Mouse (Mus musculus) kidney, postnatal 4 days (tissue): ENCODE measurements around the gene Zfp277.

Source experiments
- DNase-seq, 2 experiments: peaks; one replicate each; pipeline ENCODE4 v3.0.0; 2021; ENCODE audit warnings: mixed read lengths in 2 of 2

Zfp277 gene

DNA sequence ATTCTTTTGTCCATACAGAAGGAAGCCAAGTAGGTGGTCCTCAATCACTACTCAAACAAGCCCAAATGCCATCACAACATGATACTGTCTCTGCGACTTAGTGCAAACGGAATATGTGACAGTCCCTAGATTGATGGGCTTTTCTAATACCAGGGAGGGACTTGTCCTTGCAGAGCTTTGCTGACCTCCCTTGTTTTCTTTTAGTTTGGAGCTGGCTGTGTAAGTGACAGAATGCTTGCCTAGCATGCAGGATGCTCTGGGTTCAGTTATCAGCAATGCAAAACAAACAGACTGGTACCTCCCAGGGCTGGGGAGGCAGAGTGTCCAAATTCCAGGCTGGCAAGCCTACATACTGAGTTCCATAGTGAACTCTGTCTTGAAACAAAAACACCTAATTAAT is 7.7 kb downstream of the Zfp277 start:
- peak in 1 of 2 experiments; percentile 50 for DNase-seq

- DNase-seq = no peak
Observed at GRCm38 (mm10) chr12:40434101-40434500, 11.6 kb downstream of the Zfp277 start.

GRCm38 (mm10) chr12:40431075-40431474 is 14.6 kb downstream of the Zfp277 start:
- no peak for DNase-seq

DNA sequence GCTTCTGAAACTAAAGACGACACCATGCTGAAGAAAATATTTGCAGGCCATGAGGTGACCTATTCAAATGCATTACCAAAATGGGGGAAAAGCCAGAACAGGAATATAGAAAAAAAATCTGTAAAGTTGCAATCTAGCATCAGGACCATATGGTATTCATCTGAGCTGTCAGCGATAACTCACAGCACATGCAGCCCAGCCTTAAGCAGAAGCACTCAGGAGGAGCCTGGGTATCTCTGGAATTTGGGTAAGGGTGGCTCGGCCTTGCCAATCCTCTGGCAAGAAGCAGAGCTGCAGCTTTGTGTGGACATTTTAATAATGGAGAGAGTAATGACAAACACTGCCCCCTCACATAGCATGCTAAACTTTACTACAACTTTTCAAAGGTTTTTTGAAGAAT is 15.7 kb downstream of the Zfp277 start:
- DNase-seq = peak in 1 of 2 experiments; percentile 27

- DNase-seq = peak in 1 of 2 experiments; percentile 10
Observed at GRCm38 (mm10) chr12:40427606-40428005, 18.1 kb downstream of the Zfp277 start.

DNA sequence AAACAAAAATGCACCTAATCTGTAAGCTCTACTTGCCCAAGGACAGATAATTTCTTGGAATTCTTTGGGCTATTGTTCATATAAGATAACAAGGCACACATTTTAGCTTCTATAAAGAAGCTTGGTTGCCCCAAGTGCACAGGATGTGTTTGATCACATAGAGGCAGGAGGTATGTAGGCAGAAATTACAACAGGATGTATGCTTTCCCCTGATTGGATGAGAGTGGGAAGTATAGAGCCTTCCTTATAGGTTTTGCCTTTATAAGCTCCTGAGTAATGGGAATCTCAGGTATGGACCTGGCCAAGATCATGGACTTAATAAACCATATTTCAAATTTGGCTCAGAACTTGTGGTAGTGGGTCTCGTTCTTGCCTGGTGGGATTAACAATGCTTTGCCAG is 20.7 kb downstream of the Zfp277 start:
- no peak for DNase-seq

DNA sequence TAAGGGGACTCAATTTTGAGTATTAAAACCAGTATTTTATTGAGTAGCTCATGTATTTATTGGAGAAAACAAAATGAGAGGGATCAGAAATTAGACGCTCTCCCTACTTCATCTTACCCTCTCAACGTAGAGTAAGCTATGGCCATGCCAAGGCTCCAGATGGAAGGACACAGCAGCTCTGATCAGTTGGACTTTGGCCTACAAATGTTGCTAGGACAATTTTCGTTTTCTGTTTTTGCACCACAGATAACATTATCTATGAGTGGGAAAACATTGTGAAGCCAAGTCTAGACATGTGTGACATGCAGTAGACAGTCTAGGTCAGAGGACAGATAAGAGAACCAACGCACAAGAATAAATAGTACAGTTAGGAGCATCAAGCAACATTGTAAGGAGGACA is 28.4 kb downstream of the Zfp277 start:
- DNase-seq = no peak

GRCm38 (mm10) chr12:40415312-40415925 is 30.3 kb downstream of the Zfp277 start:
- DNase-seq = peak in 1 of 2 experiments; percentile 11

DNA sequence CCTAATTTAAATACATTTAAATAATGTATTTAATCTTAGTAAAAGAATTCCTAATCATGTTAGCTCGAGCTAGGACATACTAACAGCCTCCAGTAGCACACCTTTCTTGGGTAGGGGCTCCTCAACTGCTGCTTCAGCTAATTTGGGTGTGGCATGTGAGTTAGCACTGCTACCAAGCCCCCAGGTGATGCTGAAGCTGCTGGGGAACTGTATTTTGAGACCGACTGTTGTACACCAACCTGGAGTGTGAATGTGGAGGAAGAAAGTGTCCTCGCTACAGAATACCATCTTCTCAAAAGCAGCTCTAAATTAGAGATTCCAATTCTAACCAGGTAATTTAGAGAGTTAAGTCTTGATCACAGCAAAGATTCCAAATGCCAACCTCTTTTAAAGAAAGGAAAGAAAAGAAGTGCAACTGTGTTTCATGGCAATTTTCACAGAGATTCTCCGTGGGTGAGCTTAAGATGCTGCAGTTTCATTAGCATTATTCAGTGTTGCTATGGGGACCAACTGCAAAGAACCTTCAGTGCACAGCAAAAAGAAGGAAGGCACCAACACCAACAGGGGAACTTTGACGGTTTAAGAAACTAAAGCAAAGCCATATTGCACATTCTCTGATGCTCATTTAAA is 30.9 kb downstream of the Zfp277 start:
- DNase-seq = no peak

DNA sequence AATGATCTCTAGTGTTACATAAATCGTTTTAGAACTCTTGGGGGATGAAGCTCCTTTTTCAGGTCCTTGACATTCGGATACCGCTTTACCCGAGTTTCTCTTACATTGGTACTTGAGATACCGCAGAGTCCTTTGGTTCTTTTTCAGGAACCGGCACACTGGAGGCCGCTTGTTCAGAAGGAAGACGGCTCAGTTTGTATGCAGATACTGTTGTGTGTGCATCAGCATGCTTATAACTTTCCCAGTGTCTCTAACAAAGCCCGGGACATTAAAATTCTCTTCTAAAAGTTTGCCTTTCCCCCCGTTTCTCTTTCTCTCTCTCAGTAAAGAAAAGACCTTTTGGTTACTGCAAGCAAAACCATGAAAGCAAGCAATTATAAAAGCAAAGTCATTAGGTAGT is 45.9 kb downstream of the Zfp277 start:
- DNase-seq = no peak

- no peak for DNase-seq
Observed at GRCm38 (mm10) chr12:40399386-40399785, 46.3 kb downstream of the Zfp277 start.

DNA sequence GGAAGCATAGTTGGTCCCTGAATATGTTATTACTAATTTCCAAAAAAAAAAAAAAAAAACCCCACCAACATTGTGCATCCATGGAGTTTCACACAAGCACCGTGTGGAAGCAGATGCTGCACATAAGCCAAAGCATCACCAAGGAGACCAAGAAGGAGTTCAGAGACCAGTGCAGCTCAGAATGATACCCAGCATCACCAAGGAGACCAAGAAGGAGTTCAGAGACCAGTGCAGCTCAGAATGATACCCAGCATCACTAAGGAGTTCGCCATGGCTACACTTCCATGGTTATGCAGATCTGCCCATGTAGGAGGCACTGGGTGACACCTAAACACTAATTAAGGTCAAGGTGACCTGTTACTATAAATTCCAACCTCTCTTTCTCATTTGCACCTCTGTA is 46.8 kb downstream of the Zfp277 start:
- no peak for DNase-seq

- DNase-seq = peak in 1 of 2 experiments; percentile 19
Observed at GRCm38 (mm10) chr12:40392869-40393268, 52.8 kb downstream of the Zfp277 start.

- no peak for DNase-seq
Observed at GRCm38 (mm10) chr12:40391262-40391661, 54.4 kb downstream of the Zfp277 start.

DNA sequence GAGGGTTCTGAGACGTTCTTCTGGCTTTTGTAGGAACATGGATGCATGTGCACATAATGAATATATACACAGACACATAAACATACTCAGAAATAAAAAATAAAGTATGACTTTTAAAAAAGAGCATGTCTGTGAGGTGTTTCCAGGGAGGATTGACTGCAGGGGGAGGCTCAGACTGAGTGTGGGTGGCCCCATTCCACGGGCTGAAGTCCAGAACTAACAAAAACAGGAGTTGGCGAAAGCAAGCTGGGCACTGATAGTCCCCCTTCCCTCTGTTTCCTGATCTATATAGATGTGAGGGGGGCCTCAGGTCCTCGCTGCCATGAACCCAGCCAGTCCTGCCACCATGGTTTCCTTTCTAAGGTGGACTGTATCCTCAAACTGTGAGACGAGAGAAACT is 57.9 kb downstream of the Zfp277 start:
- DNase-seq = peak in 1 of 2 experiments; percentile 10

GRCm38 (mm10) chr12:40385301-40385700 is 60.4 kb downstream of the Zfp277 start:
- no peak for DNase-seq

GRCm38 (mm10) chr12:40383718-40384117 is 62.0 kb downstream of the Zfp277 start:
- no peak for DNase-seq

DNA sequence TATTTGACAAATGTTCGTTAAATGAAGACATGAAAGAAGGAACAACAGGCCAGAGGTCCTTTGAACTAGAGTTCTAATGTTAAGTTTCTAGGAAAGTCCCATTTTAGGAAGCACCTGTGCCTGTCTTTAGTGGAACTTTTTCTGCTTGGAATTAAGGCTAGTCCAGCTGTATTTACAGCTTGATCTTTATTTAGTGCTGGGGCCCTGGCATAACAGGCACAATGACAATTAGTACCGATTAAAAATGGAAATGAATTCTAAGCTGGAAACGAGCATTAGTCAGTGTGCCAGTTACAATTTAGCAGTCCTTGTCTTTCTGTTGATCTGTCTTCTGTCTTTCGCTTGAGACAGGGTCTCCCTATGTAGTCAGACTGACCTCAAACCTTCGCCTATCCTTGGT is 63.2 kb downstream of the Zfp277 start:
- DNase-seq = no peak

DNA sequence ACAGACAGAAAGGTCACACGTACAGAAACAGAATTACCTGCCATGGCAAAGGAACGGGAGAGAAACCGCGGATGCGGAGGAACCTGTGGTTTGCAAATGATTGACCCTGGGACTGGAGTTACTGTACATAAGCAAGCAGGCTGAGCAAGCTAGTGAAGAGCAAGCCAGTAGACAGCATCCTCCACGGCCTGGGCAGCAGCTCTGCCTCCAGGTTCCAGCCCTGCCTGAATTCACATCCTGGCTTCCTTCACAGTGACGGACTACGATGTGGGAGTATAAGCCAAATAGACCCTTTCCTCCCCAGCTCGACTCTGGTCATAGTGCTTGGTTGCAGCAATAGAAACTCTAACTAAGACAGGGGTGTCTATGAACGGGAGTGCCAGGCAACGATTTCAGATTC is 63.9 kb downstream of the Zfp277 start:
- peak; percentile 26 to 38 for DNase-seq

GRCm38 (mm10) chr12:40381173-40381801 is 64.4 kb downstream of the Zfp277 start:
- DNase-seq = no peak

GRCm38 (mm10) chr12:40379538-40379923 is 66.2 kb downstream of the Zfp277 start:
- no peak for DNase-seq

GRCm38 (mm10) chr12:40378621-40379537 is 66.8 kb downstream of the Zfp277 start:
- no peak for DNase-seq

DNA sequence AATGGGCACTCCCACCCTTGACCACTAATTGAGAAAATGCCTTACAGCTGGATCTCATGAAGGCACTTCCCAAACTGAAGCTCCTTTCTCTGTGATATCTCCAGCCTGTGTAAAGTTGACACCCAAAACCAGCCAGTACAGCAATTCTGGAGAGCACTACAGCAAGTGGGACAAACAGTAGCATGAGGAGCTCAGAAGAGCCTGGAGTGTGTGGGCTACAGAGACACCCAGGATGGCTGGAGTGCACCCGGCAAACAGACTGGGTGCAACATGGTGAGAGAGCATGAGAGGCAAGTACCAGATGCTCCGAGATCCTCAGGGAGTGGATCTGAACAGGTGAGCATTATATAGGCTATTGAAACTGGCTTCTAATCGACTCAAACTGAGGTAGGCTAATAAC is 93.8 kb downstream of the Zfp277 start:
- DNase-seq = no peak
